Mouse (Mus musculus): ENCODE measurements around the gene Cerkl.

The Cerkl gene

DNA sequence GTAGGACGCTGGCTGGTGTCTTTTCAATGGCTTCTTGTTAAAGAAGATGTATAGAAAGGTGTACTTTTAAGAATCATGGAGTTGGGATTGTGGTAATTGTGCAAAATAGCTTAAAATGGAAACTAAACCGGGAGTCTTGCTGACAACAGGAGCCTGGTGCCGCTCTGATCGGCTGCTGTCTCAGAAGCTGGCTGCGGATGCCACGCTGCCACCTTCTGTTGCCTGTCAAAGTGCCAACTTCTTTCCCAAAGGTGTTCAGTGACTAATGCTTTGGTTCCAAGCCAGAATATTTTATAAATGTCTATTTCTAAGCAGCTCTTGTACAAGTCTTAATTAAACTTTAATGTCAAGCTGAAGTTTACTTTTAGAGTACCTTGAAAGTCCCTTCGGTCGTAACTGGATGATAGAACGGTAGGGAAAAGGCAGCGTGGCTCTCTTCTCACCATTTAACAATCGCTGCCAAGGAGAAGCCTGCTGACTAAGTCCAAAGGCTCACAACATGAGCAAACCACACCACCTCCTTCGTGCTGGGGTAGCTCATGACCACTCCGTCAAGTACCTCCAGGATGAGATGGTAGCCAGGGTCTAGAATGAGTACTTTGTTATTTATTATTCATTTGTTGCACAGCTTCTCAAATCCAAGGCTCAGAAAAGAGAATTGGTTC is 147.0 kb downstream of the Cerkl start:
- no peak for DNase-seq

DNA sequence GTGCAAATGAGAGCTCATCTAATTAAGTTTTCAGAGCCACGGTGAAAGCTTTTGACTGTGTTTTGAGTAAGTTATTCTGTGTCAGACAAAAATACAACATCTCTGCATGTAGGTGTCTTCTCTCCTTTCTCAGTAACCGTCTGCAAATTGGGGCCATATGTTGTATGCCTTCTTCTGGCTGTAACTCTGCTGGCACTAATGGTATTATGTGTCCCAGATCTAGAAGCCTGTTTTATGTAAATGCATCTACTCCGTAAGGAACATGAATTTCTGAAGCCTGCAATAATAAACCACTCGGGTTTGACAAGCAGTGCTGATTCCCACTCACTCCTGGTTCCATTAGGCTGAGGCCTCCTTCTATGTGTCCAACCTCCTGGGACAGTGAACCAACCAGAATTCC is 149.0 kb downstream of the Cerkl start:
- no peak for DNase-seq

DNA sequence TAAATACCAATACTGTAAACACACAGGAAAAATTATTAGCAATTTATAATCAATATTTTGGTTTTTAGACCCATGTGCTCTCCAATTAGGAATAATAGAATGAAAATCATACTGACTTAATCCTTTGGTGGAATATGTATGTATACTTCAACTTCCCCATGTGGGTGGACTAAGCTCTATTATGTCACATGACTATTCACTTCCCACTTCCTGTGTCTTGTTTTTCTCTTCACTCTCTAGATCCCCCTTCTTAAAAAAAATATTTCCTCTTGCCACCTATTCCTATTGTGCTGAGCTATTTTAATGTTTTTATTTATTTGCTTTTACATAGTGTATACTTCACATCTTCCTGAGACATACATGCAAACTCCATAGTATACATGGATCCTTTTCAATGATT is 154.2 kb downstream of the Cerkl start:
- DNase-seq = no peak

DNA sequence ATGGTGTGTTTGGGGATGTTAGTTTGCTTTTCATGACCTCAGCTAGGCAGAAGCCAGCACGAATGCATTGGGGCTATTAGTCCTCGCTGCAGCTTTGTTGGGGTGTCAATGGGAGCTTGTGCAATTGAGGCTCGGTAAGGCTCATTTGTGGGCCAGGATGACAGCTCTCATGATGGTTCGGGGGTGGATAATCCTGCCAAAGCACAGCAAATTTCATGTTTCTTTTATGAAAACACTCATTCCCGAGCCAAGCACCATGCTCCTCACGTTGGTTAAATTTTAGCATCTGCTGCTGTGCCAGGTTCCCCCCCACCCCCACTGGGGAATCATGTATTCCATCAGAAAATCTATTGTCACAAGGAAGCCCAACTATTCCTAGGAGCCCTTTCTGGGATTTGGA is 164.2 kb downstream of the Cerkl start:
- no peak for DNase-seq

DNA sequence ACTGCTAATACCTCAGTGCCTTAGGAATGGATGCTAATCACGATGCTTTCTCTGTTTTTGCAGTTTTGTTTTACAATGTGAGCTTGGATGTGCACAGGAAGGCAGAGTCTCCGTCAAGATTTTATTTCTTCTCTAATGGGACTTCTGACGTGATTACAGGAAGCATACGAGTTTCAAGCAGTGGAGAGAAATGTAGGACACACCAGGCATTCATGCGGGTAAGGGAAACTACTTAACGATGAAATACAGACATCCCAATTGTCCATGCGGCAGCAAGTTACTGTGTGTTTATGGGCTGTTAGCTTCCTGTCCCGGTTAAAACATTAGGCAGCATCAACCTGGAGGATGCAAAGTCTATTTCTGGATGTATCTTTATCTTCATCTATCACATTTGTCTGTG is 164.7 kb downstream of the Cerkl start:
- DNase-seq = no peak

DNA sequence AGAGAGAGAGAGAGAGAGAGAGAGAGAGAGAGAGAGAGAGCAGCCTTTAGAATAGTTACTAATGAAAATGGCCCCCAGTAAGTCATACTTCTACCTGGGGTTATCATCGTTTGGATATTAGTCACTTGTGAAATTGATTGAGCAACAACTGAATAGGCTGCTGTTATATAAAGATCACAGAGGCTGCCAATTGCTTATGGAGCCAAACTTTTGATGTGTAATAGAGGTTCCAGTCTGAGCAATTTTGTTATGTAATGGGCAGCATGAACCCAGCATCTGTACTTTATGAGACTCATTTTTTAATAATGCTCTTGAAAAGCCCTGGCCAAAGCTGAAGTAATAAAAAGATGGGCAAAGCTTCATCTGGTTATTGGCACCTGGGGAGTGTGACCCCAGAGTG is 166.4 kb downstream of the Cerkl start:
- DNase-seq = no peak

DNA sequence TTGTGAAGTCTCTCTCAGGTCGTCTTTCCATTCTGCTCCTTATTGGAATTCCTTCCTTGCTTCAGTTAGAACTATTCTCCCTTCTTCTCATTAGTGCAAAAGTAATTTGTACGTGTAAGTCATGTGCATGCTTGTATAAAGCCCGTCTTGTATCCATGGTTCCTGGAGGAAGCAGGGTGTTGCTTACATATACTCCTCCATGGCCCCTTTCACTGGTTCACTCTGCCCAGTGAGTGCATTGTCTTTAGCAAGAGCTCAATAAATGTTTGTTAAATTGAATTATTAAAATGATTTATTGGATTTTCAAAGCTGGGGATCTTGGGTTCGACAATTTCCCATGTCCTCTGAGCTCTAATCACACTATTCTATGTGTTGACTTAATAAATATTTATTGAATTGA is 172.4 kb downstream of the Cerkl start:
- no peak for DNase-seq

Data from spleen, adult 18-20 months (tissue).